In genomic region chr1:34511027-34511426, GRCm38 (mm10) we compare ENCODE assay signal across 9 mouse cellular contexts. TPM values are rescaled to one million over a fixed set of nuclear protein-coding genes. Genes with fewer than 3 reads are reported as not detected.
DNase-seq lines count a peak whose midpoint lies in the region; ATAC-seq lines count a peak whose summit lies in the region.
"Had no signal": no experiment of that assay in that cellular context is flagged by ENCODE, and none has a peak within 500 bp of the region (broad histone marks: within the 10 kb centered on the region; RNA-seq: fewer than 3 reads in every experiment).

No protein-coding gene starts in this region.

- H3K4me2 ChIP-seq in liver, embryonic 11.5 days = no peak overlapping the region
- H3K4me2 ChIP-seq in neural tube, embryonic 13.5 days = no peak overlapping the region

- no peak overlapping the region for H3K9ac ChIP-seq in liver, embryonic 11.5 days (ENCODE audit: low read depth, low read length)
- H3K9ac ChIP-seq in neural tube, embryonic 13.5 days = no peak overlapping the region
- H3K9ac ChIP-seq: embryonic facial prominence, embryonic 15.5 days had no signal

- no peaks in the 10 kb centered on the region for H3K9me3 ChIP-seq in liver, embryonic 11.5 days (ENCODE audit: control insufficient read depth, low read length)
- H3K9me3 ChIP-seq in neural tube, embryonic 13.5 days = peaks cover 7% of the 10 kb centered on the region; the same call in 1 of the 2 replicates
- H3K9me3 ChIP-seq: embryonic facial prominence, embryonic 15.5 days had no signal

- no peaks in the 10 kb centered on the region for H3K4me1 ChIP-seq in liver, embryonic 11.5 days (replicated peaks; ENCODE audit: control insufficient read depth, insufficient read depth, low read length)
- H3K4me1 ChIP-seq in neural tube, embryonic 13.5 days (replicated peaks) = peaks cover 4% of the 10 kb centered on the region; the same call in 1 of the 2 replicates
- H3K4me1 ChIP-seq: embryonic facial prominence, embryonic 15.5 days had no signal

- no peaks in the 10 kb centered on the region for H3K36me3 ChIP-seq in liver, embryonic 11.5 days (ENCODE audit: control insufficient read depth, insufficient read depth, low read length)
- no peaks in the 10 kb centered on the region for H3K36me3 ChIP-seq in neural tube, embryonic 13.5 days
- H3K36me3 ChIP-seq: embryonic facial prominence, embryonic 15.5 days had no signal

- no peak overlapping the region for H3K27ac ChIP-seq in liver, embryonic 11.5 days (ENCODE audit: low read depth, low read length)
- no peak overlapping the region for H3K27ac ChIP-seq in neural tube, embryonic 13.5 days (replicated peaks)
- H3K27ac ChIP-seq: embryonic facial prominence, embryonic 15.5 days had no signal

- H3K27me3 ChIP-seq in liver, embryonic 11.5 days (replicated peaks; ENCODE audit: control insufficient read depth, insufficient read depth, low read length) = no peaks in the 10 kb centered on the region
- H3K27me3 ChIP-seq in neural tube, embryonic 13.5 days = no peaks in the 10 kb centered on the region
- H3K27me3 ChIP-seq: embryonic facial prominence, embryonic 15.5 days had no signal

- H3K4me3 ChIP-seq in liver, embryonic 11.5 days (ENCODE audit: low read depth, low read length) = no peak overlapping the region
- H3K4me3 ChIP-seq in neural tube, embryonic 13.5 days = no peak overlapping the region
- H3K4me3 ChIP-seq: embryonic facial prominence, embryonic 15.5 days had no signal

- peak; percentile 58; the same call in 1 of the 2 replicates for ATAC-seq in liver, embryonic 11.5 days (replicated peaks; ENCODE audit: low FRiP score)
- ATAC-seq in neural tube, embryonic 13.5 days (ENCODE audit: low read depth) = 0 out of 2 replicates have a peak, but pooled peaks have one; percentile 32

- DNase-seq in ovary, postnatal 36 days (ENCODE audit: low spot score) = peak; percentile 19
- DNase-seq in ovary, postnatal 10 days (ENCODE audit: low spot score) = no peak
- peak; percentile 65 for DNase-seq in cerebellum, adult 11-12 months
- peak; percentile 40 for DNase-seq in forelimb bud, embryonic 11.5 days (ENCODE audit: low read depth, low spot score)
- DNase-seq in kidney, adult 9 months = peak; percentile 9
- DNase-seq in liver, embryonic 11.5 days (ENCODE audit: low spot score) = peak; percentile 45
- peak; percentile 23 to 65 for DNase-seq in thymus, postnatal 10 days (ENCODE audit: low spot score in 2 of 2)

- WGBS in liver, embryonic 11.5 days = 9% methylated on average over 3 of the region's 3 CpGs
- WGBS in neural tube, embryonic 13.5 days = 11% methylated on average over 3 of the region's 3 CpGs

RNA-seq across cellular contexts. Expression of gene Prss39, which starts 12.8 kb away (rescaled TPM):
- not detected in 2 replicates for polyA plus RNA-seq in liver, embryonic 11.5 days (2014; fragmentation: Nextera tagmentation; extraction: Ambion mirVana)
- not detected in 2 replicates for polyA plus RNA-seq in neural tube, embryonic 13.5 days (2015; fragmentation: Nextera tagmentation; extraction: Ambion mirVana)
- polyA plus RNA-seq: embryonic facial prominence, embryonic 15.5 days had no signal

RNA-seq across cellular contexts. Expression of gene Cfc1, which starts 24.4 kb away (rescaled TPM):
- polyA plus RNA-seq in liver, embryonic 11.5 days (2014; fragmentation: Nextera tagmentation; extraction: Ambion mirVana) = not detected in 2 replicates
- not detected in 2 replicates for polyA plus RNA-seq in neural tube, embryonic 13.5 days (2015; fragmentation: Nextera tagmentation; extraction: Ambion mirVana)

RNA-seq across cellular contexts. Expression of gene Prss40, which starts 49.7 kb away (rescaled TPM):
- not detected in 2 replicates for polyA plus RNA-seq in liver, embryonic 11.5 days (2014; fragmentation: Nextera tagmentation; extraction: Ambion mirVana)
- polyA plus RNA-seq in neural tube, embryonic 13.5 days (2015; fragmentation: Nextera tagmentation; extraction: Ambion mirVana) = not detected in 2 replicates
- polyA plus RNA-seq: embryonic facial prominence, embryonic 15.5 days had no signal

RNA-seq across cellular contexts. Expression of gene Ptpn18, which starts 51.5 kb away (rescaled TPM):
- polyA plus RNA-seq in liver, embryonic 11.5 days (2014; fragmentation: Nextera tagmentation; extraction: Ambion mirVana) = 23.2 and 23.5 TPM in 2 replicates
- 6.3 and 10.0 TPM in 2 replicates for polyA plus RNA-seq in neural tube, embryonic 13.5 days (2015; fragmentation: Nextera tagmentation; extraction: Ambion mirVana)
